Mouse (Mus musculus) forebrain, embryonic 14.5 days (tissue): ENCODE data around the gene Gm8279. TPM values are rescaled to one million over a fixed set of nuclear protein-coding genes. Genes with fewer than 3 reads are reported as not detected.
"Not testable (repeated sequence)": the region's sequence is repeated elsewhere in the genome, so short reads cannot be mapped to it uniquely, and the experiment has no call there.

Experiments used
- ATAC-seq: fragments of 200-750 bp; cut with Nextera tagmentation; 2 replicates; pipeline ENCODE4 v1.8.0; 2017; ENCODE audit warnings: mild to moderate bottlenecking, moderate library complexity
- DNase-seq: peaks from one replicate; pipeline ENCODE4 v3.0.0-alpha.2; 2015; ENCODE audit warnings: low spot score
- H3K27ac ChIP-seq: fragments of 300-500 bp; sonication (generic); 2 replicates; pipeline ENCODE4 v1.5.1; 2014; ENCODE audit warnings: low read depth, mild to moderate bottlenecking, control low read depth, low read length, moderate library complexity
- H3K27me3 ChIP-seq: fragments of 300-500 bp; sonication (generic); replicated peaks from 2 replicates; pipeline ENCODE4 v1.6.1; 2014; ENCODE audit warnings: low read length, control low read depth, mixed read lengths; ENCODE audit not compliant: control insufficient read depth, insufficient read depth
- H3K36me3 ChIP-seq: fragments of 300-500 bp; sonication (generic); 2 replicates; pipeline ENCODE4 v1.6.1; 2014; ENCODE audit warnings: low read length, control low read depth; ENCODE audit not compliant: control insufficient read depth, insufficient read depth
- H3K4me1 ChIP-seq: fragments of 300-500 bp; sonication (generic); 2 replicates; pipeline ENCODE4 v1.6.1; 2014; ENCODE audit warnings: antibody characterized with exemption, low read length, control low read depth; ENCODE audit not compliant: control insufficient read depth, insufficient read depth
- H3K4me2 ChIP-seq: fragments of 300-500 bp; sonication (generic); 2 replicates; pipeline ENCODE4 v1.6.1; 2014; ENCODE audit warnings: mild to moderate bottlenecking, control low read depth, low read length
- H3K4me3 ChIP-seq: fragments of 300-500 bp; sonication (generic); 2 replicates; pipeline ENCODE4 v1.5.1; 2014; ENCODE audit warnings: low read depth, low read length, control low read depth
- H3K9ac ChIP-seq: fragments of 300-500 bp; sonication (generic); 2 replicates; pipeline ENCODE4 v1.6.1; 2014; ENCODE audit warnings: mild to moderate bottlenecking, low read length, control low read depth, moderate library complexity
- H3K9me3 ChIP-seq: fragments of 300-500 bp; sonication (generic); replicated peaks from 2 replicates; pipeline ENCODE4 v1.6.1; 2016; ENCODE audit warnings: low read length, control low read depth, mixed read lengths; ENCODE audit not compliant: control insufficient read depth
- WGBS: fragments of 180-500 bp; shearing (Covaris S2); extraction: QIAGEN DNeasy Blood & Tissue Kit; methylation state at CpG from one replicate; pipeline ENCODE4 v1.1.7; 2014; 5-methylcytosine and 5-hydroxymethylcytosine counted together
- polyA plus RNA-seq: library from polyadenylated mRNA; unstranded; fragments of >200 nt; fragmentation: Nextera tagmentation; extraction: Ambion mirVana; gene quantifications from 2 replicates; pipeline ENCODE4 v1.2.1, GENCODE M21; 2014

The Gm8279 gene
- not detected in 2 replicates for polyA plus RNA-seq

DNA sequence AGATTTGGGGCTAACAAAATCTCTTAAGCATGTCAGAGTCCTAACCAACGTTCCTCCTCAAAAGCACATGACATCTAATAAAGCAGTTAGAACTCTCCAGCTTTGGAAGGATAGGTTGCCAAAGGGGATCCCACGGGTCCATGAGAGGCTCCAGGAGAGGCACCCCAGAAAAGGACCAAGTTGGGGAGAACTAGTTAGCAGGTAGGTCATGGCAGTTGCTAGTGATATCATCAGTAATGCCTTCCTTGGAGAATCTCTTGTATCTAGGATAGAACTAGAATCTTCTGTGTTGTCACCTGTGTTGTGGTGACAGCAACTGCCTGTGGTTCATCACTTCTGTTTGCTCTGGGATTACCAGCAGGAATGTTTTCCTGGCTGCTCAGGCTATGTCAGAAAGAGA, at the start of gene Gm8279:
Gene Gm8279 (plus strand): TSS at position 301 of the 400 bp plus-strand sequence.
- not testable (repeated sequence) for H3K9ac ChIP-seq, H3K27ac ChIP-seq, ATAC-seq, DNase-seq, H3K4me1 ChIP-seq, H3K4me2 ChIP-seq, H3K4me3 ChIP-seq, H3K36me3 ChIP-seq, H3K9me3 ChIP-seq, H3K27me3 ChIP-seq
- 69% methylated on average over 1 of the region's 2 CpGs for WGBS

DNA sequence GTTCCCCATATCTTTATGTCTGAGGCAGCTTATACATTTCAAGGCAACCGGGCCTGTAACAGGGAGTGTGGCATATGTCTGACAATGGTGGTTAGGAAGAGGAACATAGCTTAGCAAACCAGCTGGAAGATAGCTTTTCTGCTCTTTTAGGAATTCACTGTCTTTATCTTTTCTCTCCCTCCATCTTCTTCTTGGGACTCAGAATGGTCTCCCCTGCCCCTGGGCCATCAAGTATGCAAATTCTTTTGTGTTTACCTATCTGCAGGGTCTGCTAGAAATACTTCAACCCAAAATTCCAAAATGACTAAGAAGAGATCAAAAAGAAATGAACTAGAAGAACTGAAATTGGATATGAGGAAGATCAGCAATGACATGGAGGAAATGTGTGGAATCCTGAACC, 32.9 kb downstream of the Gm8279 start, which contains the start of gene Gm3317:
Gene Gm3317 (plus strand): TSS at position 301 of the 400 bp plus-strand sequence.
- not testable (repeated sequence) for H3K9ac ChIP-seq, DNase-seq, H3K4me2 ChIP-seq, H3K36me3 ChIP-seq, H3K27me3 ChIP-seq, H3K9me3 ChIP-seq, ATAC-seq, H3K4me1 ChIP-seq, H3K27ac ChIP-seq, H3K4me3 ChIP-seq
- WGBS, result no CpG with 5 or more reads among the region's 1 CpGs

DNA sequence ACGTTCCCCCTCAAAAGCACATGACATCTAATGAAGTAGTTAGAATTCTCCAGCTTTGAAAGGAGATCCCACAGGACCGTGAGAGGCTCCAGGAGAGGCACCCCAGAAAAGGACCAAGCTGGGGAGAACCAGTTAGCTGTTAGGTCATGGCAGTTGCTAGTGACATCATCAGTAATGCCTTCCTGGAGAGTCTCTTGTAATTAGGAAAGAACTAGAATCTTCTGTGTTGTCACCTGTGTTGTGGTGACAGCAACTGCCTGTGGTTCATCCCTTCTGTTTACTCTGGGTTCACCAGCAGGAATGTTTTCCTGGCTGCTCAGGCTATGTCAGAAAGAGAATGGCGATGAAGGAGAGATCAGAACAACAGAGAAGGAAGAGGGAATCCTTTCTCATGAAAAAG, 54.2 kb downstream of the Gm8279 start, which contains the start of gene Gm8271:
Gene Gm8271 (plus strand): TSS at position 301 of the 400 bp plus-strand sequence.
- H3K4me3 ChIP-seq, H3K27me3 ChIP-seq, H3K36me3 ChIP-seq, H3K4me1 ChIP-seq, H3K27ac ChIP-seq, H3K4me2 ChIP-seq, H3K9ac ChIP-seq, H3K9me3 ChIP-seq, DNase-seq, ATAC-seq: not testable (repeated sequence)
- WGBS, result no CpG with 5 or more reads among the region's 3 CpGs

Other genes starting within 250 kb of the Gm8279 start
- gene Gm3278, start 239.1 kb upstream of the Gm8279 start, polyA plus RNA-seq, result 0.15 TPM in 1 of 2 replicates, not detected in the other
- gene Gm8297, start 147.6 kb upstream of the Gm8279 start, polyA plus RNA-seq, result not detected in 2 replicates
- gene Gm3298, start 115.6 kb upstream of the Gm8279 start, polyA plus RNA-seq, result not detected in 2 replicates
- gene 4930555G01Rik, start 80.9 kb upstream of the Gm8279 start, polyA plus RNA-seq, result not detected in 2 replicates
- gene Gm8281, start 60.5 kb upstream of the Gm8279 start, polyA plus RNA-seq, result 8.2 and 9.9 TPM in 2 replicates
- not detected in 2 replicates for gene Gm3317, start 33.0 kb downstream of the Gm8279 start, polyA plus RNA-seq
- gene Gm8271, start 54.3 kb downstream of the Gm8279 start, polyA plus RNA-seq, result not detected in 2 replicates
- gene Gm3526, start 129.1 kb downstream of the Gm8279 start, polyA plus RNA-seq, result 0.18 TPM in 1 of 2 replicates, not detected in the other
- gene Gm3542, start 203.4 kb downstream of the Gm8279 start, polyA plus RNA-seq, result not detected in 2 replicates